Mouse (Mus musculus): ENCODE results near the gene Lrig3. TPM values are rescaled to one million over a fixed set of nuclear protein-coding genes. Genes with fewer than 3 reads are reported as not detected.

Lrig3 gene
- polyA plus RNA-seq (2016; fragmentation: Nextera tagmentation; extraction: Ambion mirVana), result 8.6 and 10.6 TPM in 2 replicates

GRCm38 (mm10) chr10:125965968-125966480 is at the start of gene Lrig3:
Lrig3 (plus strand) TSS chr10:125966168.
- Histone ChIP-seq H3K36me3 (replicated peaks) (no peaks in the 10 kb centered on the region), H3K9me3 (no peaks in the 10 kb centered on the region), H3K9ac (peak within 1 kb of the TSS; percentile 81), H3K27me3 (peaks cover 39% of the 10 kb centered on the region), H3K4me3 (replicated peaks) (peak within 1 kb of the TSS; percentile 77), H3K4me1 (peaks cover 27% of the 10 kb centered on the region), H3K27ac (peak within 1 kb of the TSS; percentile 76), H3K4me2 (peak within 1 kb of the TSS; percentile 94)
- WGBS, result under 1% methylated on average over 55 of the region's 62 CpGs
- peak; percentile 90 for ATAC-seq (ENCODE audit: low FRiP score)

- no peak for ATAC-seq (ENCODE audit: low FRiP score)
These were observed 49.2 kb upstream of the Lrig3 start for GRCm38 (mm10) chr10:125916781-125917180.

GRCm38 (mm10) chr10:125917436-125917871 is 48.5 kb upstream of the Lrig3 start:
- Histone ChIP-seq H3K9ac (no peak overlapping the region), H3K9me3 (no peaks in the 10 kb centered on the region), H3K4me1 (peaks cover 12% of the 10 kb centered on the region), H3K36me3 (replicated peaks) (no peaks in the 10 kb centered on the region), H3K27ac (no peak overlapping the region), H3K4me3 (replicated peaks) (no peak overlapping the region), H3K4me2 (peak overlapping the region; percentile 35), H3K27me3 (no peaks in the 10 kb centered on the region)
- peak; percentile 30; the same call in 1 of the 2 replicates for ATAC-seq (ENCODE audit: low FRiP score)
- WGBS, result 19% methylated on average over 9 of the region's 9 CpGs

More at GRCm38 (mm10) chr10:125916781-125917180, 49.2 kb upstream of the Lrig3 start:
- WGBS, result 46% methylated on average over 6 of the region's 6 CpGs
- Histone ChIP-seq H3K4me2 (no peak overlapping the region), H3K9me3 (no peaks in the 10 kb centered on the region), H3K27me3 (no peaks in the 10 kb centered on the region), H3K4me1 (peaks cover 10% of the 10 kb centered on the region), H3K36me3 (replicated peaks) (no peaks in the 10 kb centered on the region), H3K9ac (no peak overlapping the region), H3K4me3 (replicated peaks) (no peak overlapping the region), H3K27ac (no peak overlapping the region)

GRCm38 (mm10) chr10:125918994-125919393 is 47.0 kb upstream of the Lrig3 start:
- Histone ChIP-seq H3K27me3 (no peaks in the 10 kb centered on the region), H3K4me2 (no peak overlapping the region), H3K36me3 (replicated peaks) (no peaks in the 10 kb centered on the region), H3K27ac (no peak overlapping the region), H3K4me3 (replicated peaks) (no peak overlapping the region), H3K9me3 (no peaks in the 10 kb centered on the region), H3K9ac (no peak overlapping the region), H3K4me1 (peaks cover 12% of the 10 kb centered on the region)
- WGBS, result 58% methylated on average over 1 of the region's 1 CpGs
- no peak for ATAC-seq (ENCODE audit: low FRiP score)

GRCm38 (mm10) chr10:125921654-125922446 is 44.1 kb upstream of the Lrig3 start:
- Histone ChIP-seq H3K4me3 (replicated peaks) (no peak overlapping the region), H3K9me3 (no peaks in the 10 kb centered on the region), H3K9ac (no peak overlapping the region), H3K27me3 (no peaks in the 10 kb centered on the region), H3K36me3 (replicated peaks) (no peaks in the 10 kb centered on the region), H3K4me1 (peaks cover 9% of the 10 kb centered on the region), H3K27ac (no peak overlapping the region), H3K4me2 (no peak overlapping the region)
- WGBS, result 34% methylated on average over 6 of the region's 6 CpGs
- no peak for ATAC-seq (ENCODE audit: low FRiP score)

- ATAC-seq (ENCODE audit: low FRiP score), result no peak
- Histone ChIP-seq H3K9me3 (no peaks in the 10 kb centered on the region), H3K4me2 (no peak overlapping the region), H3K36me3 (replicated peaks) (no peaks in the 10 kb centered on the region), H3K27me3 (no peaks in the 10 kb centered on the region), H3K4me1 (no peaks in the 10 kb centered on the region), H3K9ac (no peak overlapping the region), H3K4me3 (replicated peaks) (no peak overlapping the region), H3K27ac (no peak overlapping the region)
- 88% methylated on average over 3 of the region's 3 CpGs for WGBS
These were observed 36.0 kb upstream of the Lrig3 start for GRCm38 (mm10) chr10:125929961-125930360.

GRCm38 (mm10) chr10:125933388-125933787 is 32.6 kb upstream of the Lrig3 start:
- 82% methylated on average over 6 of the region's 6 CpGs for WGBS
- no peak overlapping the region for H3K9ac ChIP-seq
- H3K4me2 ChIP-seq, result no peak overlapping the region
- no peak for ATAC-seq (ENCODE audit: low FRiP score)
- H3K4me3 ChIP-seq (replicated peaks), result no peak overlapping the region
- H3K4me1 ChIP-seq, result no peaks in the 10 kb centered on the region
- no peak overlapping the region for H3K27ac ChIP-seq
- H3K9me3 ChIP-seq, result no peaks in the 10 kb centered on the region
- no peaks in the 10 kb centered on the region for H3K27me3 ChIP-seq
- no peaks in the 10 kb centered on the region for H3K36me3 ChIP-seq (replicated peaks)

GRCm38 (mm10) chr10:125934095-125934494 is 31.9 kb upstream of the Lrig3 start:
- H3K4me3 ChIP-seq (replicated peaks), result no peak overlapping the region
- H3K4me2 ChIP-seq, result no peak overlapping the region
- no peaks in the 10 kb centered on the region for H3K9me3 ChIP-seq
- 63% methylated on average over 3 of the region's 3 CpGs for WGBS
- no peaks in the 10 kb centered on the region for H3K4me1 ChIP-seq
- H3K27me3 ChIP-seq, result no peaks in the 10 kb centered on the region
- no peak overlapping the region for H3K9ac ChIP-seq
- no peak overlapping the region for H3K27ac ChIP-seq
- H3K36me3 ChIP-seq (replicated peaks), result no peaks in the 10 kb centered on the region
- ATAC-seq (ENCODE audit: low FRiP score), result peak; percentile 65; the same call in 1 of the 2 replicates

- Histone ChIP-seq H3K27ac (no peak overlapping the region), H3K9me3 (no peaks in the 10 kb centered on the region), H3K27me3 (no peaks in the 10 kb centered on the region), H3K36me3 (replicated peaks) (no peaks in the 10 kb centered on the region), H3K9ac (no peak overlapping the region), H3K4me1 (0 out of 2 replicates have a peak, but pooled peaks cover 3% of the 10 kb centered on the region), H3K4me2 (no peak overlapping the region), H3K4me3 (replicated peaks) (no peak overlapping the region)
- 80% methylated on average over 11 of the region's 11 CpGs for WGBS
- ATAC-seq (ENCODE audit: low FRiP score), result no peak
These were observed 28.2 kb upstream of the Lrig3 start for GRCm38 (mm10) chr10:125937517-125938497.

- peaks cover 11% of the 10 kb centered on the region for H3K4me1 ChIP-seq
- H3K9ac ChIP-seq, result no peak overlapping the region
- no peaks in the 10 kb centered on the region for H3K9me3 ChIP-seq
- H3K27ac ChIP-seq, result no peak overlapping the region
- WGBS, result 90% methylated on average over 12 of the region's 12 CpGs
- ATAC-seq (ENCODE audit: low FRiP score), result no peak
- H3K4me3 ChIP-seq (replicated peaks), result no peak overlapping the region
- 0 out of 2 replicates have a peak, but pooled peaks cover 2% of the 10 kb centered on the region for H3K27me3 ChIP-seq
- H3K4me2 ChIP-seq, result no peak overlapping the region
- no peaks in the 10 kb centered on the region for H3K36me3 ChIP-seq (replicated peaks)
These were observed 27.2 kb upstream of the Lrig3 start for GRCm38 (mm10) chr10:125938528-125939402.

- no peak overlapping the region for H3K4me2 ChIP-seq
- WGBS, result 65% methylated on average over 11 of the region's 11 CpGs
- ATAC-seq (ENCODE audit: low FRiP score), result no peak
- no peak overlapping the region for H3K9ac ChIP-seq
- no peak overlapping the region for H3K27ac ChIP-seq
- peaks cover 15% of the 10 kb centered on the region for H3K4me1 ChIP-seq
- H3K9me3 ChIP-seq, result no peaks in the 10 kb centered on the region
- H3K36me3 ChIP-seq (replicated peaks), result no peaks in the 10 kb centered on the region
- H3K27me3 ChIP-seq, result 0 out of 2 replicates have a peak, but pooled peaks cover 7% of the 10 kb centered on the region
- no peak overlapping the region for H3K4me3 ChIP-seq (replicated peaks)
These were observed 25.5 kb upstream of the Lrig3 start for GRCm38 (mm10) chr10:125940316-125941059.

Data from forebrain, embryonic 12.5 days (tissue).